32 mouse cellular contexts compared by ENCODE assay signal in genomic region chr6:18434355-18434754, GRCm38 (mm10).
A peak's percentile ranks its signal among the peaks of the same experiment; 100 is the strongest.
DNase-seq lines count a peak whose midpoint lies in the region; ATAC-seq lines count a peak whose summit lies in the region.
"Had no signal": no experiment of that assay in that cellular context is flagged by ENCODE, and none has a peak within 500 bp of the region (broad histone marks: within the 10 kb centered on the region; RNA-seq: fewer than 3 reads in every experiment).

No protein-coding gene starts in this region.

- WGBS in liver, embryonic 11.5 days: 86% methylated on average over 8 of the region's 8 CpGs
- WGBS in liver, embryonic 13.5 days (ENCODE audit: insufficient replicate concordance): 70% methylated on average over 8 of the region's 8 CpGs
- WGBS in midbrain, embryonic 16.5 days: 93% methylated on average over 8 of the region's 8 CpGs

- no peaks in the 10 kb centered on the region for H3K27me3 ChIP-seq in liver, embryonic 11.5 days (replicated peaks; ENCODE audit: control insufficient read depth, insufficient read depth, low read length)
- no peaks in the 10 kb centered on the region for H3K27me3 ChIP-seq in liver, embryonic 13.5 days
- no peaks in the 10 kb centered on the region for H3K27me3 ChIP-seq in midbrain, embryonic 16.5 days (ENCODE audit: control insufficient read depth, insufficient read depth, low read depth, low read length)
- H3K27me3 ChIP-seq: embryonic facial prominence, embryonic 15.5 days; forebrain, embryonic 15.5 days; intestine, embryonic 15.5 days; limb, embryonic 13.5 days; neural tube, embryonic 15.5 days had no signal

- H3K27ac ChIP-seq in liver, embryonic 11.5 days (ENCODE audit: low read depth, low read length): peak overlapping the region; percentile 66
- peak overlapping the region; percentile 90 for H3K27ac ChIP-seq in liver, embryonic 13.5 days
- no peak overlapping the region for H3K27ac ChIP-seq in midbrain, embryonic 16.5 days (ENCODE audit: low read length)
- H3K27ac ChIP-seq: embryonic facial prominence, embryonic 10.5 days; embryonic facial prominence, embryonic 15.5 days; forebrain, embryonic 10.5 days; hindbrain, postnatal 0 days; intestine, embryonic 15.5 days; limb, embryonic 13.5 days; macrophage; neural tube, embryonic 15.5 days had no signal

- no peaks in the 10 kb centered on the region for H3K36me3 ChIP-seq in liver, embryonic 11.5 days (ENCODE audit: control insufficient read depth, insufficient read depth, low read length)
- no peaks in the 10 kb centered on the region for H3K36me3 ChIP-seq in liver, embryonic 13.5 days
- H3K36me3 ChIP-seq in midbrain, embryonic 16.5 days (ENCODE audit: control insufficient read depth, insufficient read depth, low read length): peaks cover 14% of the 10 kb centered on the region
- H3K36me3 ChIP-seq: embryonic facial prominence, embryonic 15.5 days; intestine, embryonic 15.5 days had no signal

- peak; percentile 47 for ATAC-seq in liver, embryonic 11.5 days (replicated peaks; ENCODE audit: low FRiP score)
- ATAC-seq in common myeloid progenitor, adult 5-6 weeks (replicated peaks; ENCODE audit: low read depth, poor library complexity, severe bottlenecking): peak; percentile 53
- ATAC-seq in liver, embryonic 13.5 days (ENCODE audit: low read depth): peak; percentile 49
- ATAC-seq in megakaryocyte progenitor cell, adult 5-6 weeks (replicated peaks; ENCODE audit: poor library complexity): 0 out of 2 replicates have a peak, but pooled peaks have one; percentile 7
- ATAC-seq in midbrain, embryonic 16.5 days: no peak
- ATAC-seq: forebrain, embryonic 15.5 days; hindbrain, postnatal 0 days had no signal

- DNase-seq in liver, embryonic 11.5 days (ENCODE audit: low spot score): peak; percentile 31
- DNase-seq in liver: no peak
- DNase-seq in liver, embryonic 13.5 days: no peak
- DNase-seq in kidney, adult 8-10 months: no peak
- DNase-seq: adrenal gland, postnatal 10 days; B cell, adult 2 months; cerebellum, adult 11 months; cerebellum, adult 9-10 months; cerebellum, postnatal 36 days; heart, postnatal 14 days; kidney, adult 2 months; kidney, postnatal 10 days; layer of hippocampus, adult 9-11 months; lung, adult 2 months; lung, postnatal 10 days; midbrain, embryonic 14.5 days; retina, postnatal 1 day; right cerebral cortex, postnatal 14 days; thymus, adult 18-20 months; thymus, postnatal 25 days had no signal

- H3K4me3 ChIP-seq in liver, embryonic 11.5 days (ENCODE audit: low read depth, low read length): no peak overlapping the region
- peak overlapping the region; percentile 50 for H3K4me3 ChIP-seq in liver, embryonic 13.5 days (replicated peaks)
- no peak overlapping the region for H3K4me3 ChIP-seq in midbrain, embryonic 16.5 days (ENCODE audit: low read depth, low read length)
- H3K4me3 ChIP-seq: embryonic facial prominence, embryonic 10.5 days; embryonic facial prominence, embryonic 15.5 days; forebrain, embryonic 10.5 days; forebrain, embryonic 15.5 days; intestine, embryonic 15.5 days; limb, embryonic 13.5 days; neural tube, embryonic 15.5 days had no signal

- peak overlapping the region; percentile 59; the same call in 1 of the 2 replicates for H3K4me2 ChIP-seq in liver, embryonic 11.5 days
- H3K4me2 ChIP-seq in liver, embryonic 13.5 days: peak overlapping the region; percentile 66
- no peak overlapping the region for H3K4me2 ChIP-seq in midbrain, embryonic 16.5 days (ENCODE audit: low read length)
- H3K4me2 ChIP-seq: embryonic facial prominence, embryonic 15.5 days; forebrain, embryonic 15.5 days; intestine, embryonic 15.5 days; limb, embryonic 13.5 days; neural tube, embryonic 15.5 days had no signal

- no peaks in the 10 kb centered on the region for H3K9me3 ChIP-seq in liver, embryonic 11.5 days (ENCODE audit: control insufficient read depth, low read length)
- H3K9me3 ChIP-seq in liver, embryonic 13.5 days (replicated peaks): no peaks in the 10 kb centered on the region
- H3K9me3 ChIP-seq in midbrain, embryonic 16.5 days (replicated peaks; ENCODE audit: control insufficient read depth, low read length, poor library complexity, severe bottlenecking): no peaks in the 10 kb centered on the region
- H3K9me3 ChIP-seq: embryonic facial prominence, embryonic 10.5 days; embryonic facial prominence, embryonic 15.5 days; forebrain, embryonic 10.5 days; forebrain, embryonic 15.5 days; intestine, embryonic 15.5 days; limb, embryonic 13.5 days; neural tube, embryonic 15.5 days had no signal

- no peak overlapping the region for H3K9ac ChIP-seq in liver, embryonic 11.5 days (ENCODE audit: low read depth, low read length)
- peak overlapping the region; percentile 63 for H3K9ac ChIP-seq in liver, embryonic 13.5 days
- H3K9ac ChIP-seq in midbrain, embryonic 16.5 days (ENCODE audit: low read depth, low read length): no peak overlapping the region
- H3K9ac ChIP-seq: embryonic facial prominence, embryonic 15.5 days; forebrain, embryonic 15.5 days; intestine, embryonic 15.5 days; limb, embryonic 13.5 days; neural tube, embryonic 15.5 days had no signal

- peaks cover 10% of the 10 kb centered on the region for H3K4me1 ChIP-seq in liver, embryonic 11.5 days (replicated peaks; ENCODE audit: control insufficient read depth, insufficient read depth, low read length)
- H3K4me1 ChIP-seq in liver, embryonic 13.5 days (replicated peaks): peaks cover 41% of the 10 kb centered on the region
- no peaks in the 10 kb centered on the region for H3K4me1 ChIP-seq in midbrain, embryonic 16.5 days (ENCODE audit: control insufficient read depth, insufficient read depth, low read length)
- H3K4me1 ChIP-seq: embryonic facial prominence, embryonic 15.5 days; forebrain, embryonic 10.5 days; intestine, embryonic 15.5 days; neural tube, embryonic 15.5 days had no signal
